ENCODE assay signal across 9 mouse cellular contexts in genomic region chr10:79664131-79664665, GRCm38 (mm10). TPM values are rescaled to one million over a fixed set of nuclear protein-coding genes. Genes with fewer than 3 reads are reported as not detected.
DNase-seq lines count a peak whose midpoint lies in the region; ATAC-seq lines count a peak whose summit lies in the region.
"Had no signal": no experiment of that assay in that cellular context is flagged by ENCODE, and none has a peak within 500 bp of the region (broad histone marks: within the 10 kb centered on the region; RNA-seq: fewer than 3 reads in every experiment).

Gene Madcam1 (plus strand): TSS chr10:79664559.

- H3K27me3 ChIP-seq in forebrain, embryonic 10.5 days (ENCODE audit: poor library complexity, severe bottlenecking) = no peaks in the 10 kb centered on the region
- no peaks in the 10 kb centered on the region for H3K27me3 ChIP-seq in forebrain, embryonic 15.5 days
- H3K27me3 ChIP-seq in midbrain, embryonic 14.5 days (ENCODE audit: control insufficient read depth, insufficient read depth, low read length) = no peaks in the 10 kb centered on the region

- 0 out of 2 replicates have a peak within 1 kb of the TSS, but pooled peaks have one; percentile 35 for H3K27ac ChIP-seq in forebrain, embryonic 10.5 days
- H3K27ac ChIP-seq in forebrain, embryonic 15.5 days (replicated peaks) = no peak within 1 kb of the TSS
- H3K27ac ChIP-seq in midbrain, embryonic 14.5 days (replicated peaks; ENCODE audit: low read depth, low read length) = no peak within 1 kb of the TSS

- no peak within 1 kb of the TSS for H3K9ac ChIP-seq in forebrain, embryonic 15.5 days (replicated peaks)
- H3K9ac ChIP-seq in midbrain, embryonic 14.5 days (replicated peaks; ENCODE audit: low read length) = no peak within 1 kb of the TSS

- peaks cover 24% of the 10 kb centered on the region for H3K4me1 ChIP-seq in forebrain, embryonic 10.5 days
- H3K4me1 ChIP-seq in forebrain, embryonic 15.5 days = peaks cover 8% of the 10 kb centered on the region
- H3K4me1 ChIP-seq in midbrain, embryonic 14.5 days (ENCODE audit: control insufficient read depth, insufficient read depth, low read length) = peaks cover 5% of the 10 kb centered on the region

- H3K4me2 ChIP-seq in forebrain, embryonic 15.5 days (replicated peaks) = no peak within 1 kb of the TSS
- H3K4me2 ChIP-seq in midbrain, embryonic 14.5 days (ENCODE audit: low read length) = no peak within 1 kb of the TSS

- no peaks in the 10 kb centered on the region for H3K36me3 ChIP-seq in forebrain, embryonic 10.5 days (replicated peaks)
- H3K36me3 ChIP-seq in forebrain, embryonic 15.5 days = no peaks in the 10 kb centered on the region
- H3K36me3 ChIP-seq in midbrain, embryonic 14.5 days (ENCODE audit: control insufficient read depth, insufficient read depth, low read length) = no peaks in the 10 kb centered on the region

- H3K4me3 ChIP-seq in forebrain, embryonic 10.5 days = peak within 1 kb of the TSS; percentile 0; the same call in 1 of the 2 replicates
- H3K4me3 ChIP-seq in forebrain, embryonic 15.5 days = no peak within 1 kb of the TSS
- H3K4me3 ChIP-seq in midbrain, embryonic 14.5 days (replicated peaks; ENCODE audit: low read depth, low read length) = no peak within 1 kb of the TSS

- DNase-seq in forebrain, embryonic 10.5 days (ENCODE audit: extremely low spot score, low spot score) = peak; percentile 86
- DNase-seq in T-cell, adult 2 months (ENCODE audit: low spot score) = peak; percentile 63
- peak; percentile 67 to 85 for DNase-seq in cerebellum, postnatal 4 days (ENCODE audit: low spot score in 2 of 2)
- DNase-seq in heart, postnatal 4 days = peak; percentile 80
- peak; percentile 69 to 78 for DNase-seq in left cerebral cortex, postnatal 14 days (ENCODE audit: low spot score in 2 of 2)
- peak; percentile 83 for DNase-seq in midbrain, embryonic 14.5 days
- peak; percentile 73 to 91 for DNase-seq in spleen, postnatal 4 days (ENCODE audit: low spot score in 2 of 2)

- intact Hi-C loops in left cerebral cortex, postnatal 14 days (cut with DNase I) = no loop called here

- WGBS in forebrain, embryonic 10.5 days = 10% methylated on average over 13 of the region's 13 CpGs
- 12% methylated on average over 13 of the region's 13 CpGs for WGBS in forebrain, embryonic 15.5 days
- 10% methylated on average over 13 of the region's 13 CpGs for WGBS in midbrain, embryonic 14.5 days

- no peak for ATAC-seq in forebrain, embryonic 15.5 days (replicated peaks)
- ATAC-seq in midbrain, embryonic 14.5 days (ENCODE audit: low FRiP score, low TSS enrichment) = no peak; the same call in 1 of the 2 replicates

- no peaks in the 10 kb centered on the region for H3K9me3 ChIP-seq in forebrain, embryonic 10.5 days
- no peaks in the 10 kb centered on the region for H3K9me3 ChIP-seq in forebrain, embryonic 15.5 days
- no peaks in the 10 kb centered on the region for H3K9me3 ChIP-seq in midbrain, embryonic 14.5 days (ENCODE audit: control insufficient read depth, low read length)

RNA-seq across cellular contexts. Expression of gene Madcam1, which starts in this region (rescaled TPM):
- 0.90 and 1.5 TPM in 2 replicates for polyA plus RNA-seq in forebrain, embryonic 10.5 days (2016; fragmentation: Nextera tagmentation; extraction: Ambion mirVana)
- 0.95 and 1.3 TPM in 2 replicates for polyA plus RNA-seq in forebrain, embryonic 15.5 days (2015; fragmentation: Nextera tagmentation; extraction: Ambion mirVana)
- total RNA-seq in heart, postnatal 4 days (2021) = under 1 TPM; 0.36 to 0.67 TPM
- total RNA-seq in left cerebral cortex, postnatal 14 days (2021) = under 1 TPM in 1 of 2 experiments, not detected in 1; 0.23 TPM
- 0.31 and 1.00 TPM in 2 replicates for polyA plus RNA-seq in midbrain, embryonic 14.5 days (2014; fragmentation: Nextera tagmentation; extraction: Ambion mirVana)
- total RNA-seq: layer of hippocampus, adult 8-10 months had no signal

Comparison
In these comparisons a context has a peak if more than half of its experiments do, and no peak if none do; other contexts are left out.
1. Peak in DNase-seq in heart, postnatal 4 days; RNA of the gene not detected or under 1 TPM.
2. Peak in DNase-seq in left cerebral cortex, postnatal 14 days; RNA of the gene not detected or under 1 TPM.
3. Peak in DNase-seq in midbrain, embryonic 14.5 days; RNA of the gene not detected or under 1 TPM.